Mouse (Mus musculus) kidney, postnatal 36 days (tissue): ENCODE measurements around the gene Olfr287.

Experiments
- DNase-seq, 2 experiments: peaks; one replicate each; pipeline ENCODE4 v3.0.0; 2021 to 2022; ENCODE audit warnings: mixed read lengths in 2 of 2

Olfr287 gene

DNA sequence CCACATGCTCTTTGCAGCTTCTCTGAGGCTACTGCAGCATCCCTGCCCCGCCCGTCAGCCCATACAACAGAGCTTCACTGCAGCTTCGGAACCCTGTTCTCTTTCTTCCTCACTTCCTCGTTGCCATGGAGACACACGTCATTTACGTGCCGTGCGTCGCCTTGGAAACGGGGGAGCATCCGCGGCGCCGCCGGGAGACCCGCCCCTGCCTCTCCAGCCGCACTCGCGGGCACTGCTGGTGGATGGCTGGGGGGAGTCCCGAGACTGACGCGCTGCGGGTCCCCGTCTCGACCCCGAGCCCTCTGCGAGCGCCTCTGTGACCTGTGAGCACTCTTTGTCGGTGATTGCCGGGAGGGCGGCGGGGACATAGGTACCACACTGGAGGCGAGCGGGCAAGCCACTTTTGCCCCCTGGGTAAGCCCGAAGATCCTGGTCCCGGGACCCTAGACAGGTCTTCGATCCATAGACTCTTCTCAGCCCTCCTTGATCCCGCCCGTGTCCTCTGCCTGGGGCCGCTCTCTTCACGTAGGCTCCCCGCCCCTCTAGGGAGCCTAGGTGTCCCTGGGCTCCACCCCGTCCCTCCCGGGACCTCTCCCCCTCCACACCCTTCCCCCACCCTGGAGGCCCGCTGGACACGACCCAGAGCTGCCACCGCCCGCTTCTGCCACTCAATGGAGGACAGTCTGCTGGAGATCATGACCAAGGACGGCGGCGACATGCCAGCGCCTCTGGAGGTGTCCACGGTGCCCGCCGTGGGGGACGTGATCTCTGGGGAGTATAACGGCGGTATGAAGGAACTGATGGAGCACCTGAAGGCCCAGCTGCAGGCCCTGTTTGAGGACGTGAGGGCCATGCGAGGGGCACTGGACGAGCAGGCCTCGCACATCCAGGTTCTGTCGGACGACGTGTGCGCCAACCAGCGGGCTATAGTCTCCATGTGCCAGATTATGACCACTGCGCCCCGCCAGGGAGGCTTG lies 52.9 kb downstream of the Olfr287 start:
- peak; percentile 65 to 68 for DNase-seq

DNA sequence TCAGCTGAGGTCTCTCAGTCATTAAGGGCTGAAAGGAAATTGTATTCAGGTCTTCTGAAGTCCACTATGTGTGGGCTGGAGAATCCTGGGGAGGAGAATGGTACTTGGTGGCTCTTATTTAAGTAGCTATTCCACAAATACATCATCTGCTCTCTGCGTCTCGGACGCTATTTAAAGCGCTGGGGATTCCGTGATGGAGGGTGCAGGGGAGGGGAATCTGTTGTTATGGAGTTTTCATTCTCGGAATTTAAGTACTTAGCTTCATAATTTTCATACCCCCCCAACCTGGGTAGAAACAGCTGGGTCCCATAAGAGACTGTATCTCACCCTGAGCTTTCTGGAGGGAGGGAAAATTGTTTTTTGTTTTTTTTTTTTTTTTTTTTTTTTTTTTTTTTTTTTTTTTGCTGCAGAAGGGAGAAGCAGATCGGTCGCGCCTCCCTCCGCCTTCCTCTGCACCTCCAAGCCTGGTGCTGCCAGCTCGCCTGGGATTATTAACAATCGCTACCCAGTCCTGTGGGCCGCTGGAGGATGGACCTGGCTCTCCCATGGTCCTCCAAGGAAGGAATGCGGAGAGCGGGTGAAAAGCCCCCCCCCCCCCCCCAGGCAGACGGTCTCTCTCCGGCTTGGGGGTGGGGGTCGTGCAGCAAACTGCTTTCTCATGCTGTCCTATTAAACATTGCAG lies 53.8 kb downstream of the Olfr287 start, which contains the start of gene Ccdc184:
Gene Ccdc184, plus strand, starts transcription at position 196 of the 682 bp plus-strand sequence.
- no peak for DNase-seq

DNA sequence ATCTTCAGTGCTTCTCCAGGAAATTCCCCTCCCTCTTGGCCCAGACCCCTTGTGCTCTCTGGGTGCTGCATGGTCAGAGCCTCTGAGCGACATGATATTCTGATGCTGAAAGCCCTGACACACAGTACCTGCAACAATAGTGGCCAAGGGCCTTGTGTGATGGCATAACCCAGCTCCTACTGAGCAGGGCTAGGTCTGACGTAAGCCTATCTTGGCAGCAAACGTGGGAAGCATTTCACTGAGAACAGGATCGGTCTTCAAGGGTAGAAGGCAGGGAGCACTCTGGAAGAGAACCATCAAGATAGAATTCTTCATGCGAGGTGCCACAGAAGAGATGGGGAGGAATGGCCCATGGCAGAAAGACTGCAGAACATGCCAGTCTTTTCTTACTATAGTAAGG lies 55.3 kb downstream of the Olfr287 start, which contains the start of gene Asb8:
Gene Asb8, minus strand, starts transcription at position 101 of the 400 bp plus-strand sequence.
- DNase-seq, result no peak

DNA sequence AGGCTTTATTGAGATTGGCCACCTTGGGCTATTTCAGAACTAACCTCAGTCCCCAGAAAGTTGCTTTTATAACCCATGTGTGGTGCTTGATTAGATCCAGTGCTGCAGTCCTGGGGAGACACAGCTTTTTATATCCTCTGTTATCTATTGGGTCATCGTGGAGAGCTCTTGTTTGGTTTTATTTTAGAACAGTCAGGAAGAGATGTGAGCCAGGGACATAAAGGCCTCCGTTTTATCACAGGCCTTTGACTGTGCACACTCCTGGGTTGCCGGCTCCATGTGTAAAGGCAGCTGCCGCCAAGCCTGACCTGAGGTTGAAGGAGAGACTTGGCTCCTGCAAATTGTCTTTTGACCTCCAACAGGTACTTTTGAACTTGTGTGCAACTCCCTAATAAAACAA lies 58.3 kb downstream of the Olfr287 start:
- DNase-seq, result no peak

DNA sequence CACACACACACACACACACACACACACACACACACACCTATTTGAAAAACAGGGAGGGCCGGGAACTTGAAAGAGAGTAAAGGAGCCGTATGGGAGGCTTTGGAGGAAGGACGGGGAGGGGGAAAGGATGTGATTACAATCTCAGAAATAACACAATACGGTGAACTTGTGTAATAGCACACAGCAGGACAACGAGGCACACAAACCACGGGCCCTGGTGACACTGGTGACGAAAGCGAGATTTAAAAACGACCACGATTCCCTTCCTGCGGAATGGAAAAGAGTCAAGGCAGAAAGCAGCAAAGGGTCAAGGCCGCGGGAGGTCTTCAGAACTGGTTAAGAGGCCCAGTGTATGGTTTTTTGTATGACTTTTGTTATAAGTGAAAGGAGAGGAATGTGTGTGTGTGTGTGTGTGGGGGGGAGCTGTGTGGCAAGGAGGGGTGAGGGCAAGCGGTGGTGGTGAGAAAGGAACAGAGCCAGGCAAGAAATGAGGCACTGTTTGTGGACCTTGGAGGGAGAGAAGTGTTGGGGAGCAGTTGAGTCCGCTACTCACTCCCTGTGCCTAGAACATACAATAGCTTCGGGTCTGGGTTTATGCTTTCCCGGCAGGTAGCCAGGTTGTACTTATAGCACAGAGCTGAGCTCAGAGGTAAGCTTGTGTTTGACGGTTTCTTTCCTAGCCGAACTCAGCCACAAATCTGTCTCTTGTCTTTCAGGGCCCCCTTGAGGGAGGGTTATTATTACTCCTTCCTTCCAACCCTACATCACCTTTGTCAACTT lies 59.6 kb downstream of the Olfr287 start:
- DNase-seq, result no peak

DNA sequence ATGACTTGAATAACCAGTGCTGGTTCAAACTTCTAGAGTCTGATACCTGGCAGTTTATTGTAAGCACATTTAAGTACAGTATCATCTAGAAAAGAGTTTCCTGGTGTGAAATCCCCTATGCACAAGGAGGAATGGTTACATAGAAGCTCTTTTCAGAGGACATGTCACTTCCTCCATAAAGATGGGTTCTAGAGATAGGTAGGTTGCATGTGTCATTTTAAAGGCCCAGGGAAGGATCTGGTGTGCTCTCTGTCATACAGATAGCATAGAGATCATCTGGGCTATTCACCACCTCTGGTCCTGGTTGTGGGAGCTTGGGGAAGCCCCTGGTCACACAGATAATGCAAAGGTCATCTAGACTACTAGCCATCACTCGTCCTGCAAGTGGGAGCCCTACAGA lies 63.6 kb downstream of the Olfr287 start:
- no peak for DNase-seq
